Mouse (Mus musculus): ENCODE results near the gene Xpot.

DNA sequence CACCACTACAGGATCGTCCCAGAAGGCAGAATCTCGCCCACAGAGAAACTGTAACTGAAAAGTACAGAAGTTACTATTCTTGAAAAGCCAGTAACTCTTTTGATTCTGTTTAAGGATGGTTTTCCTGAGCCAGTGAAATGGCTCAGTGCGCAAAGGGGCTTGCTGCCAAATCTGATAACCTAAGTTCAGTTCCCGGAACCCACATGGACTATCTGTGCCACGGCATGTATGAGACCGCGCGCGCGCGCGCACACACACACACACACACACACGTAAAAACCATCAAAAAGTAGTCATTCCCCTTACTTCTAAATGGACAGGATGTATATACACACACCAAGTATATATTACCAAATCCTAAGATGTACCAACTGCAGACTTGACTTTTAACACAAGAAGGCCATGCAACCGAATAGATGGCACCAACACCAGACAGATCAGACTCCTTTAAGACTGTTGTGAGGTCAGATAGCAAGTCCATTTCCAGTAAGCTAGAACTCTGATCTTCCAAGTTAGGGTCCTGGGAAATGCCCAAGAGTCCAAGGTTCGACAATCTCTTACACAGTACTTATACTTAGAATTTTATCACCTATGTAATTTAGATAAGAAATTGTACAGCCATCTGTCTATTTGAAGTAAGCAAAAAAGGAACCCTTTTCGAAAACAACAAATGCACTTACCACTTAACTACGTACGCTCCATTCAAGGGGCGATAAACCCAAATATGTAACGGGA is 40.9 kb downstream of the Xpot start:
- TF ChIP-seq EP300 (IDR thresholded peaks at IDR 0.05; ENCODE audit: low read length) = no peak
- no peak for TF ChIP-seq MEF2A (IDR thresholded peaks at IDR 0.05; ENCODE audit: borderline replicate concordance, low read depth, low read length)
